Comparison of ENCODE assay signal across 11 mouse cellular contexts in genomic region chr4:119255351-119255750, GRCm38 (mm10). TPM values are rescaled to one million over a fixed set of nuclear protein-coding genes. Genes with fewer than 3 reads are reported as not detected.
DNase-seq lines count a peak whose midpoint lies in the region; ATAC-seq and TF ChIP-seq lines count a peak whose summit lies in the region.
"Had no signal": no experiment of that assay in that cellular context is flagged by ENCODE, and none has a peak within 500 bp of the region (broad histone marks: within the 10 kb centered on the region; RNA-seq: fewer than 3 reads in every experiment).

TSS of gene Cldn19 (plus strand) at chr4:119255414.

- TF ChIP-seq CTCF in E14TG2a.4 (conservative IDR thresholded peaks at IDR 0.05; ENCODE audit: low read length) = no peak

- H3K27ac ChIP-seq in forebrain, embryonic 14.5 days (ENCODE audit: low read depth, low read length) = peak within 1 kb of the TSS; percentile 27
- peak within 1 kb of the TSS; percentile 82 for H3K27ac ChIP-seq in midbrain, embryonic 10.5 days (replicated peaks)

- no peaks in the 10 kb centered on the region for H3K36me3 ChIP-seq in E14TG2a.4 (ENCODE audit: insufficient read depth, low read length)
- no peaks in the 10 kb centered on the region for H3K36me3 ChIP-seq in forebrain, embryonic 14.5 days (ENCODE audit: control insufficient read depth, insufficient read depth, low read length)
- H3K36me3 ChIP-seq in midbrain, embryonic 10.5 days = no peaks in the 10 kb centered on the region

- peaks cover 25% of the 10 kb centered on the region for H3K27me3 ChIP-seq in E14TG2a.4 (ENCODE audit: insufficient read depth, low read length)
- no peaks in the 10 kb centered on the region for H3K27me3 ChIP-seq in forebrain, embryonic 14.5 days (replicated peaks; ENCODE audit: control insufficient read depth, insufficient read depth, low read length)
- H3K27me3 ChIP-seq in midbrain, embryonic 10.5 days (ENCODE audit: low read depth, poor library complexity, severe bottlenecking) = no peaks in the 10 kb centered on the region

- 75% methylated on average over 12 of the region's 12 CpGs for WGBS in forebrain, embryonic 14.5 days
- WGBS in midbrain, embryonic 10.5 days = 73% methylated on average over 12 of the region's 12 CpGs

- no peak within 1 kb of the TSS; the same call in 1 of the 2 replicates for H3K9ac ChIP-seq in forebrain, embryonic 14.5 days (ENCODE audit: low read length)

- DNase-seq in gastrocnemius, postnatal 10 days = no peak
- DNase-seq in gastrocnemius, postnatal 25 days = no peak
- DNase-seq in forebrain, embryonic 14.5 days (ENCODE audit: low spot score) = no peak
- no peak for DNase-seq in midbrain, embryonic 10.5 days (ENCODE audit: low spot score)
- no peak for DNase-seq in embryo, embryonic 11 days
- DNase-seq in spleen, postnatal 10 days (ENCODE audit: low spot score in 2 of 2) = no peak
- DNase-seq: lung, adult 18-20 months had no signal

- H3K4me2 ChIP-seq in forebrain, embryonic 14.5 days (ENCODE audit: low read length) = no peak within 1 kb of the TSS

- ATAC-seq in forebrain, embryonic 14.5 days = no peak
- no peak for ATAC-seq in megakaryocyte progenitor cell, adult 5-6 weeks (replicated peaks; ENCODE audit: poor library complexity)

- no peaks in the 10 kb centered on the region for H3K9me3 ChIP-seq in E14TG2a.4 (ENCODE audit: low read length)
- no peaks in the 10 kb centered on the region for H3K9me3 ChIP-seq in forebrain, embryonic 14.5 days (replicated peaks; ENCODE audit: control insufficient read depth, low read length)
- no peaks in the 10 kb centered on the region for H3K9me3 ChIP-seq in midbrain, embryonic 10.5 days (replicated peaks)

- H3K4me3 ChIP-seq in E14TG2a.4 (replicated peaks; ENCODE audit: low read length) = peak within 1 kb of the TSS; percentile 74
- no peak within 1 kb of the TSS for H3K4me3 ChIP-seq in forebrain, embryonic 14.5 days (ENCODE audit: low read depth, low read length)
- H3K4me3 ChIP-seq in midbrain, embryonic 10.5 days = 0 out of 2 replicates have a peak within 1 kb of the TSS, but pooled peaks have one; percentile 18
- H3K4me3 ChIP-seq: erythroblast, embryonic 14.5 days had no signal

- H3K4me1 ChIP-seq in E14TG2a.4 (replicated peaks; ENCODE audit: low read depth, low read length) = peaks cover 51% of the 10 kb centered on the region
- peaks cover 8% of the 10 kb centered on the region for H3K4me1 ChIP-seq in forebrain, embryonic 14.5 days (ENCODE audit: control insufficient read depth, insufficient read depth, low read length)
- H3K4me1 ChIP-seq in midbrain, embryonic 10.5 days = peaks cover 37% of the 10 kb centered on the region

RNA-seq across cellular contexts. Expression of gene Cldn19, which starts in this region (rescaled TPM):
- total RNA-seq in gastrocnemius, postnatal 10 days (2021) = 10 to 100 TPM; 12.8 to 17.0 TPM
- 1 to 10 TPM; 3.2 to 3.8 TPM for total RNA-seq in gastrocnemius, postnatal 25 days (2021)
- polyA plus RNA-seq in forebrain, embryonic 14.5 days (2014; fragmentation: Nextera tagmentation; extraction: Ambion mirVana) = 0.13 and 0.35 TPM in 2 replicates
- polyA plus RNA-seq in midbrain, embryonic 10.5 days (2016; fragmentation: Nextera tagmentation; extraction: Ambion mirVana) = 0.12 and 0.17 TPM in 2 replicates
- not detected in 2 replicates for total RNA-seq in megakaryocyte progenitor cell, adult 5-6 weeks (2015)
- total RNA-seq in megakaryocyte progenitor cell, adult 5-6 weeks (2017) = not detected in 2 replicates
- polyA plus RNA-seq: erythroblast, embryonic 14.5 days; heart, embryonic 14.5 days had no signal

Comparison
In these comparisons a context has a peak if more than half of its experiments do, and no peak if none do; other contexts are left out.
1. RNA of gene Cldn19 (total RNA-seq): 12.8 to 17.0 TPM in gastrocnemius, postnatal 10 days and 3.2 to 3.8 TPM in gastrocnemius, postnatal 25 days; not detected in megakaryocyte progenitor cell, adult 5-6 weeks; every median in the first group is over 4 times any median in the second.